Mouse (Mus musculus): ENCODE results near the gene Ccdc120. TPM values are rescaled to one million over a fixed set of nuclear protein-coding genes. Genes with fewer than 3 reads are reported as not detected.
"Not testable (repeated sequence)": the region's sequence is repeated elsewhere in the genome, so short reads cannot be mapped to it uniquely, and the experiment has no call there.

The Ccdc120 gene
- total RNA-seq, 1 experiment from 2014 or later, result not detected

DNA sequence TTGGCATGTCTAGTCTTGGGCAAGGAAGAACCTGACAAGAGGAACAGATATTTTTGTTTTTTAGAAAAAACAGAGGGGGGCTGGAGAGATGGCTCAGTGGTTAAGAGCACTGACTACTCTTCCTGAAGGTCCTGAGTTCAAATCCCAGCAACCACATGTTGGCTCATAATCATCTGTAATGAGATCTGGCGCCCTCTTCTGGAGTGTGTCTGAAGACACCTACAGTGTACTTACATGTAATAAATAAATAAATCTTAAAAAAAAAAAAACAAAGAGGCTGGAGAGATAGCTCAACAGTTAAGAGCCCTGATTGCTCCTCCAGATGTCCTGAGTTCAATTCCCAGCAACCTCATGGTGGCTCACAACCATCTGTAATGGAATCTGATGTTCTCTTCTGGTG, 34.6 kb downstream of the Ccdc120 start:
- ATAC-seq (ENCODE audit: extremely low read depth, insufficient number of reproducible peaks, low FRiP score, poor library complexity, severe bottlenecking), result not testable (repeated sequence)

DNA sequence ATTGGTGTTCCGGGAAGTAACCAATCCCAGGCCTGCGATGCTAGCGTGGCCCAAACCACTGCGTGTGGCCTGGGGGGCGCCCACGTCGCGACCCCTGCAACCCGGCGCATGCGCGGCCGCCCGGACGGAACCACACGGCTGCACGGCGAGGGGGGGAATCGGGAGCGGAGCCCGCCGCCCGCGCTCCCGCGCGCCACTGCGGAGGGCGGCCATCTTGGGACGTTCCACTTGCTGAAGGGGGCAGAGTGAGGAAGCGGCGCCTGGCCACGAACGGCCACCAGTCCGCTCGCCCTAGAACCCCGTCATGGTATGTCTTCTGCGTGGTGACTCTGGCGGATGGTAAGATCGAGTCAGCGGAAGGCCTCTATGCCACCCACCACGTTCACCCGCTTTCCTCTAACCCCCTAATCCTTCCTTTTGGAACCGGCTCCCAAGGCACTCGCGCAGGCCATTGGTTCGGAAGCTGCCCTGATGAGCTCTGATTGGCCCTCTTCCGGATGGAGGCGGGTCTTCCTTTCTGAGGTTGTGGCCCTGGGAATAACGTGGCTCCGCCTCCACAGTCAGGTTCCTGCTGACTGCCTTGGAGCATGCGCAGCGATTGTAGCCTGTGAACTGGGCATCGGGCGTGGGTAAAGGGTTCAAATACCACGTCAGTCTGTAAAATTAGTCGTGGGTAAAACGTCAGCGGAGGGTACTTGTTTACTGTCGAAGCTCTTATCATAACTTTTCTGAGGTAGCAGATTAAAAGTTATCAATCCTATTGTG, 36.4 kb downstream of the Ccdc120 start, which contains the start of gene Wdr45:
TSS of gene Wdr45 (plus strand) at position 199 of the 765 bp plus-strand sequence.
- peak; percentile 99 for ATAC-seq (ENCODE audit: extremely low read depth, insufficient number of reproducible peaks, low FRiP score, poor library complexity, severe bottlenecking)

DNA sequence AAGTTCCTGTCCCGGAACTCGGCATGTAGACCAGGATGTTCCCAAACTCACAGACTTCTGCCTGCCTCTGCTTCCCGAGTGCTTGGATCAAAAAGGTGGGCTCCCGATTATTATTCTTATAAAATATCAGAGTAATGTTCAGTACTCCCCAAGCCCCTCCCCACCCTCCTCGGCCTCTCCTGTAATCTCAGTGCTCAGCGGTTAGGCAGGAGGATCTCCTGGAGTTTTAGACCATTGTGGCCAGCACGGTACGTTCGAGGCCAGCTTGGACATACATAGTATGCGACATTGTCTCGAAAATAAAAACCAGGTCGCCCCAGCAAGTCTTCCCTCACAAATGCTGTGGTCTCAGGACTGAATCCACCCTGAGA, 37.0 kb downstream of the Ccdc120 start:
- not testable (repeated sequence) for ATAC-seq (ENCODE audit: extremely low read depth, insufficient number of reproducible peaks, low FRiP score, poor library complexity, severe bottlenecking)

DNA sequence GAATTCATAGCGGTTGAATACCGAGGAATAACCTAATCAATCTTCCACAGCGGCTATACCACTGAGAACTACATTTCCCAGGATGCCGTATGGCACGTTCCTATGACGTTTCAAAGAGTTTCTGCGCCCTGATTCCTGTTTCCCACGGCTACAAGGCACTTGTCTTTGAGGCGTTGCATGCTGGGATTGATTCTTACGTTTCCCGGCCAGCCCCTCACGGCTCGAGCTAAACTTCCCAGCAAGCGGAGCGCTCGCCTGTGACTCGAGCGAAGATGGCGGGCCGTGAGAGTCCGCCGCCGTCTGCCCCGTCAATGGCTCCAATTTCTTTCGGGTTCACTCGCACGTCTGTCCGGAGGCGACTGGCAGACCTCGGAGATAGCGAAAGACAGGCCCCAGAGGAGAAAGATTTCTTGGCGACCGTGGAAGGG, 53.7 kb downstream of the Ccdc120 start, which contains the start of gene Gpkow:
TSS of gene Gpkow (plus strand) at position 178 of the 428 bp plus-strand sequence.
- peak; percentile 99 for ATAC-seq (ENCODE audit: extremely low read depth, insufficient number of reproducible peaks, low FRiP score, poor library complexity, severe bottlenecking)

- no peak for ATAC-seq (ENCODE audit: extremely low read depth, insufficient number of reproducible peaks, low FRiP score, poor library complexity, severe bottlenecking)
Measured at GRCm38 (mm10) chrX:7696520-7696919, 54.2 kb downstream of the Ccdc120 start.

DNA sequence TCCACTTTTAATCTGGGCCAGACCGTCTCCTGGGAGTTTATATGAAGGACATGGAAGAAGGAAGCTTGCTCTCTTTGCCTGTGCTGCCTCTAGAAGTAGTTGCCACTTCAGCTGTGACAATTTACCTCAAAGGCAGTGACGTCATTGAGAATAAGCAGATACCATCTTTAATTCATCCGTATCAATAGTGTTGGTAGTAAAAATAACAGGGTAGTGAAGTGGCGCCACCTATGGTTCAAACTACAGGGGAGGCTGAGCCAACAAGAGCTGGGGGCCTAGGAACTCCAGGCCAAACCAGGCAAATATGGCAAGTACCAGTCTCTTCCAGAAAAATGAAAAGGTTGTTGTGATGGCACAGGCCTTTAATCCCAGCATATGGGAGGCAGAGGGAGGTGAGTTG, 57.8 kb downstream of the Ccdc120 start:
- ATAC-seq (ENCODE audit: extremely low read depth, insufficient number of reproducible peaks, low FRiP score, poor library complexity, severe bottlenecking), result peak; percentile 66

GRCm38 (mm10) chrX:7690486-7690885, 60.2 kb downstream of the Ccdc120 start:
- no peak for ATAC-seq (ENCODE audit: extremely low read depth, insufficient number of reproducible peaks, low FRiP score, poor library complexity, severe bottlenecking)

DNA sequence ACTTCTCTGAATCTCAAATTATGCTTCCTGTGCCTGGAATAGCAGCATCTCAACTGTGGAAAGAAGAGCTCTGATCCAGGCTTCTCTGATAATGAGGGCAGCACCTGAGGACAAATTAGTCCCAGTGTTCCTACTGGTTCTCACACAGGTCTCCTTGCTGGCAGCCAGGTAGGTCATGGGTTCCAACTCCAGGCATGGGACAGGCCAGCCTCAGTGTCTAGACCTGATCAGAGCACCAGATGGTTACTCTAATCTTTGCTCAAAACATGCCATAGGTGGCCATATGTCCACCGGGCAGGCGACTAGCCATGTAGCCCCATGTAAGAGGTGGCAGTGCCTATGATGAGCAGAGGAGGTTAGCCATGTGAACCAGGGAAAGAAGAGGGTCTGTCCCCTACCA, 62.4 kb downstream of the Ccdc120 start:
- ATAC-seq (ENCODE audit: extremely low read depth, insufficient number of reproducible peaks, low FRiP score, poor library complexity, severe bottlenecking), result no peak

Other genes starting within 250 kb of the Ccdc120 start
- 0.61 and 1.5 TPM in 2 replicates for gene Foxp3, start 177.3 kb downstream of the Ccdc120 start, total RNA-seq (2017)
- gene Ppp1r3f, start 176.6 kb downstream of the Ccdc120 start, total RNA-seq (2017), result 2.1 and 2.6 TPM in 2 replicates
- gene Ccdc22, start 145.4 kb downstream of the Ccdc120 start, total RNA-seq (2017), result 11.5 and 17.5 TPM in 2 replicates
- not detected in 2 replicates for gene Cacna1f, start 143.8 kb downstream of the Ccdc120 start, total RNA-seq (2017)
- 0.93 and 1.8 TPM in 2 replicates for gene Syp, start 112.4 kb downstream of the Ccdc120 start, total RNA-seq (2017)
- 37.0 and 40.0 TPM in 2 replicates for gene Prickle3, start 93.6 kb downstream of the Ccdc120 start, total RNA-seq (2017)
- gene Plp2, start 79.5 kb downstream of the Ccdc120 start, total RNA-seq (2017), result 137 and 138 TPM in 2 replicates
- gene Magix, start 69.7 kb downstream of the Ccdc120 start, total RNA-seq (2017), result 1.4 TPM in 1 of 2 replicates, not detected in the other
- gene Gpkow, start 53.8 kb downstream of the Ccdc120 start, total RNA-seq (2017), result 67.2 and 69.5 TPM in 2 replicates
- 80.8 and 86.0 TPM in 2 replicates for gene Wdr45, start 36.6 kb downstream of the Ccdc120 start, total RNA-seq (2017)
- 3.0 TPM in 1 of 2 replicates, not detected in the other for gene Gm45208, start 28.7 kb downstream of the Ccdc120 start, total RNA-seq (2017)
- 4.4 and 7.1 TPM in 2 replicates for gene Praf2, start 22.5 kb downstream of the Ccdc120 start, total RNA-seq (2017)
- 30.7 and 40.0 TPM in 2 replicates for gene Tfe3, start 11.7 kb upstream of the Ccdc120 start, total RNA-seq (2017)
- gene Gripap1, start 38.9 kb upstream of the Ccdc120 start, total RNA-seq (2017), result 261 and 293 TPM in 2 replicates
- 2.2 and 2.6 TPM in 2 replicates for gene Kcnd1, start 71.4 kb upstream of the Ccdc120 start, total RNA-seq (2017)
- 200 and 206 TPM in 2 replicates for gene Otud5, start 90.5 kb upstream of the Ccdc120 start, total RNA-seq (2017)
- gene Pim2, start 127.4 kb upstream of the Ccdc120 start, total RNA-seq (2017), result 9.3 and 9.5 TPM in 2 replicates
- gene Slc35a2, start 133.1 kb upstream of the Ccdc120 start, total RNA-seq (2017), result 23.4 and 25.0 TPM in 2 replicates
- 190 and 213 TPM in 2 replicates for gene Pqbp1, start 148.4 kb upstream of the Ccdc120 start, total RNA-seq (2017)
- gene Timm17b, start 148.5 kb upstream of the Ccdc120 start, total RNA-seq (2017), result 33.0 and 43.4 TPM in 2 replicates
- gene Gm10491, start 156.9 kb upstream of the Ccdc120 start, total RNA-seq (2017), result not detected in 2 replicates
- gene Gm10490, start 158.6 kb upstream of the Ccdc120 start, total RNA-seq (2017), result 1.9 TPM in 1 of 2 replicates, not detected in the other
- not detected in 2 replicates for gene Pcsk1n, start 168.9 kb upstream of the Ccdc120 start, total RNA-seq (2017)
- not detected in 2 replicates for gene Eras, start 177.7 kb upstream of the Ccdc120 start, total RNA-seq (2017)
- 6.4 and 9.7 TPM in 2 replicates for gene Hdac6, start 197.0 kb upstream of the Ccdc120 start, total RNA-seq (2017)
- gene Gata1, start 227.2 kb upstream of the Ccdc120 start, total RNA-seq (2017), result 1.4 and 2.0 TPM in 2 replicates

Data from neutrophil, adult 5-6 weeks (primary cell).